Mouse (Mus musculus): ENCODE measurements around the gene Ghr.

The Ghr gene

DNA sequence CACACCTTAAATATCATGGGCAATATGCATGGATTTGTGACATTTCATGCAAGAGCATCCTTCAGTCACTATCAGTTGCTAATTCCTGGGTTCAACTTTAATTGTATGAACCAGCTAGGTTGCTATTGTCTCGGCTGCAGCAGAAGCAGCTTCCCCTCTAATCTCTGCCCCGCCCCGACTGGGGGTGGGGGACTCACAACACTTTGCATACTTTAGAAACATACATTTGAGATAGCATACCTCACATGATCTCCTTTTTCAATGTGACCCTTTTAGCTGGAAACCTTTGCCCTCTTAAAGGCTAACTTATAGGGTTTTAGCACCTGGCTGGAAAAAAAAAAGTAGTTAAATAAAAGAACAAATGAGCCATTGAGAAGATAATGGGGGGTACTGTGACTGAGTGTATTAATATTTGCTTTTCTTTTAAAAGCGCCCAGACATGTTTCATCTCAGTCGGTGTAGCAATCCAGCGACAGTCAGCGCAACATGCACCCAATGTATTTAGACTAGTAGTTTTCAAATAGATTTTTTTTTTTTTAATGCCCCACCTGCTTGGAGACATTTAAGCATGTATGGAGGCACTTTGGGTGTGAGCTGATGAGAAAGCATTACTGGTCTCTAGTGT lies 137.9 kb downstream of the Ghr start:
- DNase-seq (ENCODE audit: low spot score), result no peak

DNA sequence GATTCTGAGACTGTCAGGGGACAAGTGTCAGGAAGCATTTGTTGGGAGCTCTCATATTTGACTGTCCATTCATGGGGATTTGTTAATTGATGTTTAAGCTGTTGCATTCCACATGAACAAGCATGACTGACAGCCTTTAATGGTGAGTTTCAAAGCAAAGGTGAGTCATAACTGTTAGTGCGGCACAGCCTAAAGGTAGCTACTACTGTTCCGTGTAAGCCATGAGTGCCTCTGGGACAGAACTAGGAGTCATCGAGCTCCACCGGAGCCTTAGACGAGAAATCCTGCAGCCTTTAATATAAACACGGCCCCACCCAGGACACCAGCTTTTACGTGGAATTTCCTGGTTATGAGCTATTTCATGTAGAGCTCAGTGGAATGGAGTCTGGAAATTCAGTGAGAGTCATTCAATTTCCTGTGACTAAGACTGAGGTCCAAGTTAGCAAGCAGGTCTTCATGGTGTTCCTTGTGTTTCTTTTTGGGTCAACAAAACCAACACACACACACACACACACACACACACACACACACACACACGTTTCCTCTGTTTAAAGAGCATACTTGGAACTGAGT lies 138.8 kb downstream of the Ghr start:
- no peak for DNase-seq (ENCODE audit: low spot score)

DNA sequence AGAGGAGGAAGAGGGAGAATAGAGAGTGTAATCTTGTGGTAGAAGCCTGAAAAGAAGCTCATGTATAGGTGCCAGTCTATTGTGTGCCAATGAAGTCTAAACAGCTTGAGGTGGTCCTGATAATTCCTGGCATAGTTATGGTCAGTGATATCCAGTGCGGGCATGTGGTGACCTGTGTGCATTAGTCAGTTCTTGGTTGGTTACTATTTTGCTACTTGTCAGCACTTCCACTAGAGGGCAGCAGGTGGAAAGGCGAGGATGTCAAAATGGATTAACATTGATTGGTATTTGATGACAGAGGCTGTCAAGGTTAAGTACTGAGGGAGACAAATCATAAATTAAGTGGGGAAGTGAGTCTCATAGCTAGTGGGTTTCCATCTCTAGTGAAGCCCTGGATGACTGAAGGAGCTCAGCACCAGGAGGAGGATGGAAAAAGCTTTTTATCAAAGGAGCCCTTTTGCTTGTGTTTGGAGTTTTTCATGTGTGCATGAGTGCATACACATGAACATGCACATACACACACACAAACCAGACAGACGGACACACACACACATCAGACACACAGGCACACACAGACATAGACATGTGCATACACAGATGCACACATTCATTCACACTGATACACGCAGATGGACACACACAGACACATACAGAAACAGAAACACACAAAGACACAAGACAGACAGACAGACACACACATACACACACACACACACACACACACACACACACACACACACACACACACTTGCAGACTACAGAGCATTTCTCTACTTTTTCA lies 141.6 kb downstream of the Ghr start:
- DNase-seq (ENCODE audit: low spot score), result no peak

DNA sequence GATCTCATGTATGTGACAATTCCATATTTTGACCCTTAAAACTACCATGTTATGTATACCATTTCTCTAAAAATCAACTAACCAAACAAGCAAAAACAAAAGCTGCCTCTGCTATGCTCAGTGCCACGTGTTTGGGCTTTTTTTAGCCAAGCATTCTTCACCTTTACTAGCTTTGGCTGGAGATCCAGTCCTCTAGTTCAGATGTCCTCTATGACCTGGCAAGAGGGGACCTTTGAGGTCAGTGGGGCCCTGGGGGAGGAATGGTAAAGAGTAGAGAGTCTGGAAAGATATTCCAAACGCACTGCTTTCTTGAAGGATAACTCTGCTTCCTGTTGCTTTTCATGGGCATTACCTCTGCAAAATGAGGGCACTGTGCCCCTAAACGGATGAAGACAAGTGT lies 145.9 kb downstream of the Ghr start:
- DNase-seq (ENCODE audit: low spot score), result no peak

DNA sequence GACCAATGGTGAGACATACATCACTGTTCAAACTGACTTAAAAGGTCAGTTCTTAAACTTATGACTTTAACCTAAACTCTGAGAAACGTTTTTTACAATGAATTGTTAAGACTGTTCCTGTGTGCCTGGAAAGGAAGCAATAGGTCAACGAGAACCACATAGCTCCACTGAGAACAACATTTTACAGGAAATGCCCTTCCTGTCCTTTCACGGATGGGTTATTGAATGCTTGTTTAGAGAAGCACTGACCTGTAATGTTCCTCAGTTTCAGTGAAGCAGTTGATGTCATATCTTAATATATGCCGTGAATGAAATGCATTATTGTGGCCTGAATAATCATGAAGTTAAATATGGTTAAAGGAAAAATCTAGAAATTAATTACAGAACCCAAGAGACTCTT lies 147.7 kb downstream of the Ghr start:
- no peak for DNase-seq (ENCODE audit: low spot score)

DNA sequence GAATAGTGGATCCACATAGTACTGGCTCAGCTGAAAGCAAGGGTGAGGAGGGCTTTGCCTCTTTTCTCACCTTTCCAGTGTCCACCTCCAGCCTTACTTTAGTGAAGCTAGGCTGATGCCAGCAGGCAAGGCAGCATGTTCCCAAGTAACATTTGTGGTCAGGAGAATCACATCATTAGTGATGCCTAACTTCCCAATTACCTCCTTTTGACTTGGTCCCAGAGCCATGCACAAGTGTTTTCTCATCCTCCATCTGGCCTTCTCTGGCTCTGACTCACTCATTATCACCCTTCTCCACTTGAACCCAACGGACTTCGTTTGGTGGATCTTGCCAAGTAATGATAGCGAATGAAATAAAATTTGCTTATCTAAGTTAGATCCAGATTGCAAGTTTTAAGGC lies 148.8 kb downstream of the Ghr start:
- no peak for DNase-seq (ENCODE audit: low spot score)

DNA sequence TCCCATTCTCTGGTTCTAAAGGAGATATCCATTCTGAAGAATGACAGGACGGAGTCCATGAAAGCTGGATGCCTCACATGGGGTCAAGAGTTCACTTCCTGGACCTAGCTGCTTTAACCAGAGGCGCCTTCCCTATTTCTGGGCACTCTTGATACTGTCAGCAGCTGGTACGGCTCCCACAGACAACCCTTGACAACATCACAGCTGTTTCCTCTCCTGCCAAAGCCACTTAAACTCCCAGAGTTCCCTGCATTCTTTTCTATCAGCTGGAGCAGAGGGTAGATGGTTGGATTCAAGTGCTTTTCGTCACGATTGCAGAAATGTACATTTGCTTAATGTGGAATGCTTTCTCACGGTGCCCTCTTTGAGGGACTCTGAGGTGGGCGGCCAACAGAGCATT lies 150.0 kb downstream of the Ghr start:
- DNase-seq (ENCODE audit: low spot score), result no peak

DNA sequence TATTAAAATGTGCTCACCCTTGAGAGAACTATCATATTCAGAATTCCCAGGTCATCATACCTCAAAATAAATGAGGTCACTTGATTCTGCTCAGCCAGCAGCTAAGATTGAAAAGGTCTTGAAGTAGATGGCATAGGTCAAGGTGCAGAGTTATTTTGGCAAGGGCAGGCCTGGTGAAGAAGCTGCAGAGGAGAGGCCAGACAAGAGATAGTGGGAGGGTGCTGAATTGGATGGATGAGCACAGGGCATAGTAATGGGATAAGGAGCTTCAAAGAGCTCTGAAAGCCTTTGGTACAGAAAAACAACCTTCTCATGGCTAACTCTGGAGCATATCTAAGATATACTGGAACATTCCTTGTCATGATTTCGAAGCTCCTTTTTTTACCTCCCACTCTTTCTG lies 150.5 kb downstream of the Ghr start:
- DNase-seq (ENCODE audit: low spot score), result no peak

DNA sequence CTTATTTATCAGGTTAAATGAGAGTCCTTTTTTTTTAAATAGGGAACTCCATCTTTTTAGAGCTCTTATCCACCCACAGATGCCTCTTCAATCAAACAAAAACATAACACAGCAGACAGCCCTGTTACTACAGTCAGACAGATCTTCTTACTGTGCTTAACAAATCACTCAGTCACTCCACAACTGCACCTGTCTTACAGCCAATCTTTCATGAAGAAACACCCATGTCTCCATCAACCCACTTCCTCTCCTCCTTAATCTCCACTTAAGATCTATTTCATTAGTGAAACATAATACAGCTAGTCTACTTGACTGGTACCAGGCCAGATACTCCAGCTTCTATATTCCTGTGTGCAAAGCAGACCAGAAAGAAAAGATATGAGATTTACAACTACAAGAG lies 153.9 kb downstream of the Ghr start:
- DNase-seq (ENCODE audit: low spot score), result no peak

DNA sequence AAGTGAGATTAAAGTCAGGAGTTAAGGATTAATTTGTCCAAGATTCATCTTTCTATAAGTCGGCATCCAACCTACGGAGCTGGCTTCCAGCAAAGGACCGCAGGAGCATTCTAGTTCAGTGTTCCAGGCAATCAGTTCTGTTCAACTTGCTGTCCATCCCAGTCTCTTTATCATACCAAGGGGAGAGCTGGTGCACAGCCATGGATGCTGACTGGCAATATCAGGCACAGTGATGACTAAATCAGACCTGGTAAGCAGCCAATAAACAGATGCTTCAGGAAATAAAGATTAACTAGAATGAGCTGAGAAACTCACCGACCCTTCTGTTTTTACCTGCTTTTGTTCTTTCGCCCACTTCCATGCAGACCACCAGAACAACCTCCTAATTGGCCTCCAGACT lies 154.3 kb downstream of the Ghr start:
- no peak for DNase-seq (ENCODE audit: low spot score)

DNA sequence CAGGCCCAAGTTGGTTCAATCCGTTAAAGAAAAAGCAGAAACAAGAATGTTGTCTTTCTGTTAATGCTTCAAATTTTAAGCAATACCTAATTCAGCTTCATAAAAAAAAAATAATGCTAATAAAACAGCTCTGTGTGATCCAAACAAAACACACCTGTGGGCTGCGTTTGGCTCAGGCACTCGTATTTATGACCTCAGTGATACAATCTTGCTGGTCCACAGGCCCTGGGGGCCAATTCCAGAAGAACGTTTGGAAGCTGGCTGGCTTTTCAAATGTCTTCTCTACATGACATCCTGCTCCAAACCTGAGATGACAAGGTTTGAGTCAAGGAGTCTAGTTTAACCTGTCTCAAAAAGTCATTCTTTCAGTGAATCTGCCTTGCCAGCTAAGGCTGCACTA lies 156.9 kb downstream of the Ghr start:
- DNase-seq (ENCODE audit: low spot score), result no peak

DNA sequence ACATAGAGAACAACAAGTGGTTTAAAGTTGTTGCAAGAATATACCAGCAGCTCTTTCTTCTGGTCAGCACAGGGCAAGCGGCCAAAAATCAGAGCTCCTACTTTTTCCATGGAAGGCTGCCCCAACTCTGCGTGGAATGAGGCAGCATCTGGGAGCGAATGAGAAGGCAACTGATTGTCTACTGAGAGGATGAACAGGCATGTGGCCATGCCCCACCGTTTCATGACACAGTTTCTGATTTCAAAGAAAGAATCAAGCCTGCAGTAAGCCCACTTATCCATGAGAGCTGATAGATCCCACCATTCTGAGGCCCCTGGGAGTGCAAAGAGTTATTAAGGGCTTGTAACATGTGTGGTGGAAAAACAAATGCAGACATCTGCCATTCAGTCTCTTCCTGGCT lies 160.1 kb downstream of the Ghr start:
- DNase-seq (ENCODE audit: low spot score), result no peak

DNA sequence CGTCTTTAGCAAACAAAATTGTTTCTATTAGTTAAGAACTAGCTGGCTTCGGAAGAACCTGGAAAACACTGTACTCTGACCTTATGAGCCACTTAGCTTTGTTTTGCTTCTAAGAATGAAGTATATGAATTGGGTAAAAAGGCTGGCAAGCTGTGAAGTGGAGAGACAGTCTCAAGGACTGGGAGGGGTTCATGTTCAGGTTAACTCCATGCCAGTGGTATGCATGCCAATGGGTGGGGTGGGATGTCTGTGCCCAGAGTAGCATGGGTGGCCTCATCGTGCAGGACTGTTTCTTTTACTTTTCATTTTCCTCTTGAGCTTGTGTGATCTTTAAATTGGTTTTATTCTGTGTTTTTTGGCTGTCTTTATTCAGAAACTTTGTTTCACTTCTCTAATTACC lies 165.6 kb downstream of the Ghr start:
- DNase-seq (ENCODE audit: low spot score), result no peak

DNA sequence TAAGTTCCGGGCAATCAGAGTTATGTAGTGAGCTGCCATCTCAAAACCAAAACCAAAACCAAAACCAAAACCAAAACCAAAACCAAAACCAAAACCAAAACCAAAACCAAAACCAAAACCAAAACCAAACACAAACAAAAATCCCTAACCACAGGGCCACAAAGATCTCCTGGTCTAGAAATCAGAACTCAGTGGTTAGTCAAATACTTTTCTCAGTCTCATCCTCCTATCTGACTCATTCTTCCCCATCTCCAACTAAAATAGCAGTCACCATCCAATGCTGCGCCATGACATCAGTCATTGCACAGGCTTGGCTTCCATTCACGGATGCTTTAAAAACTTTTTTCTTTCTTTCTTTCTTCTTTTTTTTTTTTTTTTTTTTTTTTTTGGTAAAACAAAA lies 170.2 kb downstream of the Ghr start:
- DNase-seq (ENCODE audit: low spot score), result no peak

DNA sequence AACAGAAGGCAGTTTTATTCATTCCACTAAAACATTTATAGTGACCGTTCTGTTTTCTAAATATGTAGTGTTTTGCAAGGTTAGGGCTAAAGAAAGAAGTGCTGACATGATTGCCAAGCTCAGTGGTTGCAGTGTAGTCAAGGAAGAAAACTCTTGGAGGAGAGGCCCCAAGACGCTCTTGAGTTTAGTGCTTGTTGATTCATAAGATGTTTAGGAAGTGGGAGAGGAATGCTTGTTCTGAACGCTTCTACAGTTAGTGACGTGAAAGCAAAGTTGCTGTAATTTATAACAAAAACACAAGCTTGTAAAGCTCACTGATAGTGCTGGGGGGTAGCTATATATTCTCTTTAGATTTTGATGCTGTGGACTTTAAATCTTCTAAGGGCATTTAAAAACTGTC lies 174.8 kb downstream of the Ghr start:
- DNase-seq (ENCODE audit: low spot score), result no peak

DNA sequence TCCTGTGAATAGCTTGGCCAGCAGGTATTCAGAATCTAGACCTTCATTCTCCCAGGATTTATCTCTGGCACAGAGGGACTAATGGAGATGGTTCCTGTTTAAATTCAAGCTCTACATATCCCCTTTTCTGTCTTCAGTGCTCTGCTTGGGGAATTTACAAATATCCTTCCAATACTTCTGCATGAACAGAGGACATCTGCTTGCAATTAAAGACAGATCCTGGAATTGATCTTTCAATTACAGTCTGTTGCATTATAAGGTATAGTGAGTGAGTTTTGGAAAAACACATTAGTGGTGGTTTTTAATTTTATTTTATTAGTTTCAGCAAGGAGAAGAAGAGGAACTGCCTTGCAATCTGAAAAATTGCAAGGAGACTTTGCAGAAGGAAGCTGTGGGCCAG lies 184.1 kb downstream of the Ghr start:
- no peak for DNase-seq (ENCODE audit: low spot score)

DNA sequence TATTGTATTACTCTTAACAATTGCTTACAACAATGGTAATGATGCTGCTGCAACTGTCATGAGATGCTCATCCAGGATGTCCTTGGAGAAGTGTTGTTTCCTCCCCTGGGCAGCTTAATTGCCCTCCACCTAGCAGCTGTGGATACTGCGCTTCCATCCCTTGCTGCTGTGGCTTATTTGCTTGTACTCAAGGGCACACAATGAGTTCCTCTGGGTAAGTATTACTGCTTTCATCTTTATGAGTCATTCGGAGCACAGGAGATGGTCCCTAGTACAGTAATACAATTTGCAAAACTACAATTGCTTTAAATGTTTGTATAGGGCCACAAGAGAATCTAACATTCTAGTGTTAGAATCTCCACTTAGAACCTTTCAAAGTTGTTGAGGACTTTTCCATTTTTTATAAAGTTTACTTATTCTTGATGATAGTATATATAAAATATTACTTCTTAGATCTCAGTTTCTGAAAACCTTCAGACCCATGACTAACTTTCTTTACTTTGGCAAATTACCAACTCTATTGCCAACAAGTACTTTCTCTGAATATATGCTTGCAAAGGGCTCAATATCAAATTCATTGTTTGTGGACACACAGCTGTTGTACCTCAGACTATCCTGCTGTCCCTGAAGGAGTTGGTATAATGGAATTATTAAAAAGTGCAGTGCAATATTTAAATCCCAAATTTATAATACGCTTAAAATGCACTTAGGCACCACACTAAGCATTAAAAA lies 185.8 kb downstream of the Ghr start:
- DNase-seq (ENCODE audit: low spot score), result no peak

DNA sequence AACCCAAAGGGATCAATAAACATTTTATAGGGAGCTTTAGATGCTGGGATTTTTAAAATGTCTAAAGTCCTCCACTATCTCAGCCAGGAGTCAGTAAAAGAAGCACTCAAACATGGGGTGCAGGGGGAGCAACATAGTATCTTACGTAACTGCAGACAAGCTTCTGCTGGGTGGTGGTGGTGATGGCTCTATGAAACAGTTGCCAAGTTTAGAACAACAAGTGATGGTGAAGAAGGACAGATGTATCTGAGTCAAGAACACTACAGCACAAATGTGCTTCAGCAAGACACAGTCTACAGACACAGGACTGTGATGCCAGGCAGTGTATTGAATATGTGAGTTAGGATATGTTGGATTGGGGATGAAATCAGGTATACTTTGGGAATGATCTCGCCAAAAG lies 187.1 kb downstream of the Ghr start:
- DNase-seq (ENCODE audit: low spot score), result no peak

DNA sequence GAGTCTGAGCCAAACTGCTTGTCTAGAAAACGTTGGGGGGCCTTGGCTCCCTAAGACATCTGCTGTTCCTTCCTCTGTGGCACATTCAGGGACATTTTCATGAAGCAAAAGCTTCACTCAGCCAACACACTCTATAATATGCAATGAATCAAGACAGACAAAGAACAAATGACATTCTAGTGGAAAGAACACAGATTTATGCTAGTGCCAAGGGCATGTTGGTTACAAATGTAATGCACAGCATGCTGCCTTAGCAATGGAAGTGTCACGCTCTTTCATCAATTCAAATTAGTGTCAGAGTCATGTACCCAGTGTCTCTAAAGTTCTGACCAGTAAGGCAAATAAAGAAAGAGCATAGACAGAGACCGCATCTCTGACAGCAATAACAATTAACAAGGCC lies 187.6 kb downstream of the Ghr start:
- DNase-seq (ENCODE audit: low spot score), result no peak

DNA sequence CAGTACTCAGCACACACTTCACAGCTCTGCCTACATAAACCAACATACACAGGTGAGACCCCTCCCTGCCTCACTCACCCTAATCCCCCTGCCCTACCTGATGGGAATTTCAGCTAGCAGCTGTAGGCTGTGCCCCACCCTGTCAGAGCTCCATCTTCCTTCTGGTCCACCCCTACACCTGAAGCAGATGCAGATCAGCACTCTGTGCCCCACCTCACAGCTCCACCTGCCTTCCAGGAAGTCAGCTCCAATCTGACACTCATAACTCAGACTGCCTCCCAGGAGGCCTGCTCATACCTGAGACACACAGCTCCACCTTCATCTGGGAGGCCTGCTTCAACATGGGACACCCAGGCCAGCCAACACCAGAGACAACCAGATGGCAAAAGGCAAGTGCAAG lies 192.6 kb downstream of the Ghr start:
- no peak for DNase-seq (ENCODE audit: low spot score)

DNA sequence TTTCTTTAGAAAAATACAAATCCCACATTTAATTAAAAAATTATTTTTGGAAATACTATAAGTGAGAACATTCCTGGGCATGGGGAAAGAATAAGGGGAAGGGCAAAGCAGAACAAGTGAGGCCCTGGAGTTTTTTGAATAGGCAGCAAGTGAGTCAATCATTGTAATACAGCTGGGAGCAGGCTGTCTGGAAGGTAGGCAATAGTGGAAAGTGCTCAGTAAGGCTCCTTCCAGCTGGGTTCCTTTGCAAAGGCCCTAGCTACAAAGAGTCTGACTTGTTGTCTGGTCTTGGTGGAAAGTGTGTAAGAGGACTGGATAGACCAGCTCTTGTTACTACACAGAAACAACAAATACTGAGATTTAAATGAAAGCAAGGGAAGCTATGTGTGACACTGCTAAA lies 194.3 kb downstream of the Ghr start:
- DNase-seq (ENCODE audit: low spot score), result no peak

DNA sequence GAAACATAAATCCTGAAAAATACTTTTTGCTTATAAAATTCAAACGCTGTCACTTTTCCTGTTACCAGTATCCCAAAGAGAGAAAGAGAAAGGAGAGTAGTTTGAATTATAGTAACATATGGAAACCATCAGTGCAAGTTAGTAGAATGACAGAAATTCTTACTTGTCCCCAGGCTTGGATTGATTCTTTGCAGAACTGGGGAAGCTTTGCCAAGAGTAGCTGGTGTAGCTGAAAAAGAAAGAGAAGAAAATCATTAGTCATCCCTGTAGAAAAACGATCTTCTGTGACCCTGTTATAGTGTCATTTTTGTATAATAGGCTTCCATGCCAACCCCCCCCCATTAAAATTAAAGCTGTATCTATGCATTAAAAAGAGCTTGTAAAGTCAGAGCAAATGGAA lies 194.8 kb downstream of the Ghr start:
- DNase-seq (ENCODE audit: low spot score), result no peak

DNA sequence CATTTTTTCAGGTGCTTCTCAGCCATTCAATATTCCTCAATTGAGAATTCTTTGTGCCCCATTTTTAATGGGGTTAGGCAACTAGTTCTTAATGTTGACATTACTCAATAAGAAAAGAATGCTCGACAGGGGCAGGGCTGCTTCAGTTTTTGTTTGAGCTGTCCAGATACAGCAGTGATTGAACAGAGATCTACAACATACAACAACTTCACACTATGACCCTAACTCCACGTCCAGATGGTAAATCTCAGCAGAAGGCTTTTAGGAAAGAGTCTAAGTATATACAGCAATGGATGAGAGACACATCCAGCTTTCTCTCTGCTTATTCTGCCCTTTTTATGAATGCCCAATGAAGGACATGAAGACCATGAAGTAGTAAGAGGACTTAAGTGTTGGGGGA lies 199.5 kb downstream of the Ghr start:
- DNase-seq (ENCODE audit: low spot score), result no peak

Data from ovary, postnatal 36 days (tissue).